Mouse (Mus musculus): ENCODE results near the gene Slc25a43. TPM values are rescaled to one million over a fixed set of nuclear protein-coding genes. Genes with fewer than 3 reads are reported as not detected.

Gene Slc25a43
- polyA plus RNA-seq, 1 experiment from 2014 or later = 13.7 TPM

DNA sequence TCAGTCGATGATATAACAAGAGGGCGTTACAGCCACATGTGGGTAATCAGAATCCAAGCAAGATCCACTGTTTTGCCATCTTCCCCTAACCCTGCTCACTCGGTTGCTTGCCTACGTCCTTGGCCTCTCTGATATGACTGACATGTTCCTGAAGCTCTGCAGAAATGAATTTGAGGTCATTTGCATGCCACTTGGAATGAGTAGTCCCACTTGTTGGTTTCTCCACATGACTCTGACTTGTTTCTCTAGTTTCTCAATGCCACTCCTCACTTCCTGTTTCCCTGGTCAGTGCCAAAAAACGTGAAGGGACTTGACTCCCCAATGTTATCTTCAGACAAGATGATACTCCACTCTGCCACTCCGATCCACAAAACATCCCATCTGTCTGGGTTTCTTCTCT is 15.1 kb downstream of the Slc25a43 start:
- Histone ChIP-seq H3K9ac (ENCODE audit: low read depth, low read length) (no peak overlapping the region), H3K4me2 (replicated peaks; ENCODE audit: low read depth) (no peak overlapping the region), H3K36me3 (ENCODE audit: control insufficient read depth, insufficient read depth) (no peaks in the 10 kb centered on the region), H3K27ac (ENCODE audit: low read depth, low read length) (no peak overlapping the region), H3K27me3 (replicated peaks; ENCODE audit: control insufficient read depth, insufficient read depth, low read length) (no peaks in the 10 kb centered on the region), H3K9me3 (ENCODE audit: control insufficient read depth) (no peaks in the 10 kb centered on the region), H3K4me1 (replicated peaks; ENCODE audit: control insufficient read depth, insufficient read depth, low read length) (no peaks in the 10 kb centered on the region), H3K4me3 (ENCODE audit: low read depth, low read length) (no peak overlapping the region)
- TF ChIP-seq CTCF (IDR thresholded peaks at IDR 0.05; ENCODE audit: low read depth) = no peak
- 63% methylated on average over 6 of the region's 6 CpGs for WGBS
- ATAC-seq = no peak

DNA sequence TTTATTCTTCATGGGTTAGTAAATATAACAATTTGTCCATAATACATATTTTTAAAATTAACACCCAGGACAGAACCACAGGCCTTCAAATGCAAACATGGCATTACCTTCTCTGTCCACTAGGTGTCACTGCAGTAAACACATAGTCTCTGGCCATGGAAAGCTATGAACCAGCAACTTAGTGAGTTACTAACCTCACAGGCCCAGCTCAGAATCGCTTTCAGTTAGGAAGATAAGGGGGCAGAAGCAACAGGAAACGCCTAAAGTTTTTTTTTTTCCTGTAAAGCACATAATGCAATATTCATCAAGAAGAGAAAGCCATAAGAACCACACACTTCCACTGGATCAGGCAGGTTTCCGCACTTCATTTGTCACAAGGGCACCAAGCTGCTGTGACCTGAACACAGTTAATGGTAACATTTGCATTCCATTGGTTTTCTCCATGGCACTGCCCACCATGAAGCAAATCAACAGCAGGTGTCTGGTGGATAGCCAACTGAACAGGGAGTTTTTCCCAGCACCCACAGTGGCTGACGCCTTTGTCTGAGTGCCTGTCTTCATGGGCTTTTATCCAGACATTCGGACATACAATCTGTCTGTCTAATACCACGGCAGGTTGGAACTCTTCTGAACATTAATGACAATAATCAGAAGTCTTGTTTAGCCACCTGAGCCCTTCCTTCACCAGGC is 17.6 kb downstream of the Slc25a43 start:
- TF ChIP-seq CTCF (IDR thresholded peaks at IDR 0.05; ENCODE audit: low read depth) = peak; percentile 81
- Histone ChIP-seq H3K4me1 (replicated peaks; ENCODE audit: control insufficient read depth, insufficient read depth, low read length) (no peaks in the 10 kb centered on the region), H3K4me2 (replicated peaks; ENCODE audit: low read depth) (no peak overlapping the region), H3K36me3 (ENCODE audit: control insufficient read depth, insufficient read depth) (no peaks in the 10 kb centered on the region), H3K27ac (ENCODE audit: low read depth, low read length) (peak overlapping the region; percentile 28; the same call in 1 of the 2 replicates), H3K27me3 (replicated peaks; ENCODE audit: control insufficient read depth, insufficient read depth, low read length) (no peaks in the 10 kb centered on the region), H3K4me3 (ENCODE audit: low read depth, low read length) (no peak overlapping the region), H3K9ac (ENCODE audit: low read depth, low read length) (no peak overlapping the region), H3K9me3 (ENCODE audit: control insufficient read depth) (no peaks in the 10 kb centered on the region)
- ATAC-seq = no peak
- 68% methylated on average over 6 of the region's 6 CpGs for WGBS

DNA sequence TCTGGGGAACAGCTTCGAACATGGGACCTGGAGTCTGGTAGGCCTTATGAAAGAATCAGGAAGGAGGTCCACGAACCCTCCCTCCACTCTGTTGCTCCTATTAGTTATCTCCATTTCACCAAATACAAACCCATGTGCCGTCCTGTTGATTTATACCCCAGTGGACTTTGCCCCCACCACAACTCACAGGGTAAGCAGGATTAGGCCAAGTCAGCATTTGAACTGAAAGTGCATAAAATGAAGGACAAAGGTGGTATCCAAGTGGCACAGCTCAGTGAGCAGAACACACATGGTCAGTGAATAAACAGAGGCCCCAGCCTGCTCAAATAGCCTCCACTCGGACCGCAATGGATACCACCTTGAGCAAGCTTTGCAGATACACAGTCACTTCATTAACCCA is 18.8 kb downstream of the Slc25a43 start:
- Histone ChIP-seq H3K27ac (ENCODE audit: low read depth, low read length) (peak overlapping the region; percentile 86), H3K27me3 (replicated peaks; ENCODE audit: control insufficient read depth, insufficient read depth, low read length) (no peaks in the 10 kb centered on the region), H3K4me1 (replicated peaks; ENCODE audit: control insufficient read depth, insufficient read depth, low read length) (no peaks in the 10 kb centered on the region), H3K4me2 (replicated peaks; ENCODE audit: low read depth) (no peak overlapping the region), H3K4me3 (ENCODE audit: low read depth, low read length) (no peak overlapping the region), H3K9ac (ENCODE audit: low read depth, low read length) (no peak overlapping the region), H3K9me3 (ENCODE audit: control insufficient read depth) (no peaks in the 10 kb centered on the region), H3K36me3 (ENCODE audit: control insufficient read depth, insufficient read depth) (no peaks in the 10 kb centered on the region)
- TF ChIP-seq CTCF (IDR thresholded peaks at IDR 0.05; ENCODE audit: low read depth) = no peak
- WGBS = 47% methylated on average over 5 of the region's 5 CpGs
- peak; percentile 84 for ATAC-seq

DNA sequence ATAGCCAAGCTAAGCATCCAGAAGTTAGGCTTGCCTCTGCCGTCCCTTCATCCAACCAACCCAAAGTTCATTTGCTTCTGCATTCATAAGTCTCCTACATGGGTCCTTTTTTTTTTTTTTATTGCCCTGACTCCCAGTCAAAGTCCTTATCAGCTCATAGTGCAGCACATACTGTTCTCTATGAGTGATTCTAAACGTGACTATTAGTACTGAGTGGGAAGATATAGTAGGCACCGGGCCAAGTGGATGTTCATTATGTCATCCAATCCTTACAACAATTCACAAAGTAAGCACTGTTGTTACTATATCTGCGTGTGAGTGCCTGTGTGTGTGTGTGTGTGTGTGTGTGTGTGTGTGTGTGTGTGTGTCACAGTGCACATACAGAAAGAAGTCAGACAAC is 19.4 kb downstream of the Slc25a43 start:
- H3K4me2 ChIP-seq (replicated peaks; ENCODE audit: low read depth) = no peak overlapping the region
- H3K36me3 ChIP-seq (ENCODE audit: control insufficient read depth, insufficient read depth) = no peaks in the 10 kb centered on the region
- peak overlapping the region; percentile 86 for H3K27ac ChIP-seq (ENCODE audit: low read depth, low read length)
- no peak for TF ChIP-seq CTCF (IDR thresholded peaks at IDR 0.05; ENCODE audit: low read depth)
- H3K9ac ChIP-seq (ENCODE audit: low read depth, low read length) = no peak overlapping the region
- 39% methylated on average over 4 of the region's 4 CpGs for WGBS
- no peak overlapping the region for H3K4me3 ChIP-seq (ENCODE audit: low read depth, low read length)
- no peaks in the 10 kb centered on the region for H3K4me1 ChIP-seq (replicated peaks; ENCODE audit: control insufficient read depth, insufficient read depth, low read length)
- H3K9me3 ChIP-seq (ENCODE audit: control insufficient read depth) = no peaks in the 10 kb centered on the region
- H3K27me3 ChIP-seq (replicated peaks; ENCODE audit: control insufficient read depth, insufficient read depth, low read length) = no peaks in the 10 kb centered on the region
- peak; percentile 92 for ATAC-seq

DNA sequence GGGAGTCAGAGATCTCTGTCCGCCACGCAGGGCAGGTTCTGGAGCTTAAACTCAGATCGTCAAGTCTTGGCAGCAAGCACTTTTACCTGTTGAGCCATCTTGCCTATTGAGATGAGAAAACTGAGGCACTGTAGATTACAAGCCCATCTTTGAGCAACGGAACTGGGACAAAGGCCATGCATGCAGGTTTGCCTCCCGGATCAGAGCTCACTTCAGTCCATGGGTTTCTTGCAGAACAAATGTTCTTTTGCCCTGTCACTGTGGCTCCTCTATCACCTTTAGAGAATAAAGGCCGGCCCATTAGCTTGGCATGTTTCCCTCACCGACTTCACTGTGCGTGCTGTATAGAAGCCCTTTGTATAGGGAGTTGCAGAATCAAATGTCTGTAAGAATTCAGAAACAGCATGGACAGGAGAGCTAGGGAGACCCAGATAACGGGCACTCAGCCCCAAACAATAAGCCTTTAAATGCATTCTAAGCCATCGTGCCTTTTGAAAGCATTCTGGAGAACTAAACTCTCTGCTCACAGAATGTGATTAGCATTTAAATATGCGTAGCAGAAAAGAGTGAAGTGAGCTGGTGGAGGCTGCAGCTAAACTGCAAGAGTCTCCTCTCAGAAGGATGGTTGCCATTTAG is 20.0 kb downstream of the Slc25a43 start:
- no peaks in the 10 kb centered on the region for H3K36me3 ChIP-seq (ENCODE audit: control insufficient read depth, insufficient read depth)
- no peaks in the 10 kb centered on the region for H3K27me3 ChIP-seq (replicated peaks; ENCODE audit: control insufficient read depth, insufficient read depth, low read length)
- H3K4me1 ChIP-seq (replicated peaks; ENCODE audit: control insufficient read depth, insufficient read depth, low read length) = no peaks in the 10 kb centered on the region
- no peak overlapping the region for H3K4me3 ChIP-seq (ENCODE audit: low read depth, low read length)
- H3K27ac ChIP-seq (ENCODE audit: low read depth, low read length) = peak overlapping the region; percentile 78
- 44% methylated on average over 11 of the region's 11 CpGs for WGBS
- ATAC-seq = peak; percentile 26; the same call in 1 of the 2 replicates
- no peak overlapping the region for H3K4me2 ChIP-seq (replicated peaks; ENCODE audit: low read depth)
- TF ChIP-seq CTCF (IDR thresholded peaks at IDR 0.05; ENCODE audit: low read depth) = no peak
- no peaks in the 10 kb centered on the region for H3K9me3 ChIP-seq (ENCODE audit: control insufficient read depth)
- H3K9ac ChIP-seq (ENCODE audit: low read depth, low read length) = no peak overlapping the region

DNA sequence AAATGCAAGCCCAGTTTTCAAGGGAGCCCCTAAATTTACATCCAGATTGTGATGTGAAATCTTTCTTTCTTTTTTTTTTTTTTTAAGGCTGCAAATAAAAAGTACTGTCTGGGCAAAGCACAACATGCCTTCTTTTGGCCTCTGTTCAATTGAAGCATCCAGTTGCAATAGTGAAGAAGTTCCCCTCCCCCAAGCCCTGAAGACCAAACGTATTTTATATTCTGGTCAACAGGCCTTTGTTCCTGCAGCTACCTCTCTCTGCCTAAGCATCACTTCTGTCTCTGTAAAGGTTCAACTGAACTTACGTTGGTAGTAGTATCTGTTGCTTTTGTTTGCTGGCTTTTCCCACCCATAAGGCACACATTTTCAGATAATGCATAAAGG is 20.5 kb downstream of the Slc25a43 start:
- Histone ChIP-seq H3K4me2 (replicated peaks; ENCODE audit: low read depth) (no peak overlapping the region), H3K4me3 (ENCODE audit: low read depth, low read length) (no peak overlapping the region), H3K27me3 (replicated peaks; ENCODE audit: control insufficient read depth, insufficient read depth, low read length) (no peaks in the 10 kb centered on the region), H3K9ac (ENCODE audit: low read depth, low read length) (no peak overlapping the region), H3K9me3 (ENCODE audit: control insufficient read depth) (no peaks in the 10 kb centered on the region), H3K36me3 (ENCODE audit: control insufficient read depth, insufficient read depth) (no peaks in the 10 kb centered on the region), H3K27ac (ENCODE audit: low read depth, low read length) (peak overlapping the region; percentile 78; the same call in 1 of the 2 replicates), H3K4me1 (replicated peaks; ENCODE audit: control insufficient read depth, insufficient read depth, low read length) (no peaks in the 10 kb centered on the region)
- ATAC-seq = no peak
- 58% methylated on average over 2 of the region's 2 CpGs for WGBS
- no peak for TF ChIP-seq CTCF (IDR thresholded peaks at IDR 0.05; ENCODE audit: low read depth)
